Comparison of ENCODE assay signal across 14 mouse cellular contexts in genomic region chr11:98456545-98456944, GRCm38 (mm10). TPM values are rescaled to one million over a fixed set of nuclear protein-coding genes. Genes with fewer than 3 reads are reported as not detected.
DNase-seq lines count a peak whose midpoint lies in the region; ATAC-seq and TF ChIP-seq lines count a peak whose summit lies in the region.
"Had no signal": no experiment of that assay in that cellular context is flagged by ENCODE, and none has a peak within 500 bp of the region (broad histone marks: within the 10 kb centered on the region; RNA-seq: fewer than 3 reads in every experiment).

No protein-coding gene starts in this region.

- 0 out of 2 replicates have a peak overlapping the region, but pooled peaks have one; percentile 22 for H3K27ac ChIP-seq in intestine, embryonic 15.5 days
- no peak overlapping the region for H3K27ac ChIP-seq in intestine, postnatal 0 days (ENCODE audit: low read depth, low read length)
- H3K27ac ChIP-seq in midbrain, embryonic 15.5 days: no peak overlapping the region
- H3K27ac ChIP-seq in midbrain, embryonic 13.5 days: no peak overlapping the region
- H3K27ac ChIP-seq in neural tube, embryonic 15.5 days (replicated peaks): no peak overlapping the region
- H3K27ac ChIP-seq: embryonic facial prominence, embryonic 13.5 days; limb, embryonic 13.5 days had no signal

- H3K27me3 ChIP-seq in intestine, embryonic 15.5 days (replicated peaks): peaks cover 16% of the 10 kb centered on the region
- 0 out of 2 replicates have a peak, but pooled peaks cover 4% of the 10 kb centered on the region for H3K27me3 ChIP-seq in intestine, postnatal 0 days (replicated peaks; ENCODE audit: control insufficient read depth, insufficient read depth, low read length)
- peaks cover 19% of the 10 kb centered on the region for H3K27me3 ChIP-seq in midbrain, embryonic 15.5 days (replicated peaks)
- peaks cover 39% of the 10 kb centered on the region for H3K27me3 ChIP-seq in midbrain, embryonic 13.5 days
- H3K27me3 ChIP-seq in neural tube, embryonic 15.5 days (replicated peaks): peaks cover 24% of the 10 kb centered on the region

- no peak for TF ChIP-seq CTCF in intestine, postnatal 0 days (IDR thresholded peaks at IDR 0.05; ENCODE audit: low read depth)

- H3K4me3 ChIP-seq in intestine, embryonic 15.5 days (replicated peaks): no peak overlapping the region
- no peak overlapping the region for H3K4me3 ChIP-seq in intestine, postnatal 0 days (ENCODE audit: low read depth, low read length)
- H3K4me3 ChIP-seq in midbrain, embryonic 15.5 days: no peak overlapping the region
- no peak overlapping the region; the same call in 1 of the 2 replicates for H3K4me3 ChIP-seq in midbrain, embryonic 13.5 days (replicated peaks)
- no peak overlapping the region; the same call in 1 of the 2 replicates for H3K4me3 ChIP-seq in neural tube, embryonic 15.5 days (replicated peaks)

- ATAC-seq in intestine, embryonic 15.5 days: no peak
- no peak for ATAC-seq in intestine, postnatal 0 days
- no peak for ATAC-seq in midbrain, embryonic 15.5 days (replicated peaks)
- ATAC-seq in midbrain, embryonic 13.5 days: no peak
- ATAC-seq in neural tube, embryonic 15.5 days (ENCODE audit: low FRiP score): no peak

- peak; percentile 20 for DNase-seq in cerebellum, adult 9-11 months
- no peak for DNase-seq in cerebellum, postnatal 14 days
- no peak for DNase-seq in urinary bladder, adult 18-20 months (ENCODE audit: low spot score in 2 of 2)
- DNase-seq: cerebellum, adult 2 months; gastrocnemius, adult 2 months; heart, postnatal 36 days; lung, adult 2 months had no signal

- peak overlapping the region; percentile 93; the same call in 1 of the 2 replicates for H3K4me2 ChIP-seq in intestine, embryonic 15.5 days (replicated peaks)
- H3K4me2 ChIP-seq in intestine, postnatal 0 days (replicated peaks; ENCODE audit: low read depth): no peak overlapping the region
- peak overlapping the region; percentile 84; the same call in 1 of the 2 replicates for H3K4me2 ChIP-seq in midbrain, embryonic 15.5 days
- H3K4me2 ChIP-seq in midbrain, embryonic 13.5 days (replicated peaks): no peak overlapping the region
- H3K4me2 ChIP-seq in neural tube, embryonic 15.5 days: peak overlapping the region; percentile 75

- H3K36me3 ChIP-seq in intestine, embryonic 15.5 days: peaks cover 21% of the 10 kb centered on the region
- peaks cover 35% of the 10 kb centered on the region for H3K36me3 ChIP-seq in intestine, postnatal 0 days (ENCODE audit: control insufficient read depth, insufficient read depth)
- no peaks in the 10 kb centered on the region for H3K36me3 ChIP-seq in midbrain, embryonic 15.5 days (replicated peaks)
- no peaks in the 10 kb centered on the region for H3K36me3 ChIP-seq in midbrain, embryonic 13.5 days
- no peaks in the 10 kb centered on the region for H3K36me3 ChIP-seq in neural tube, embryonic 15.5 days
- H3K36me3 ChIP-seq: limb, embryonic 13.5 days had no signal

- peaks cover 6% of the 10 kb centered on the region; the same call in 1 of the 2 replicates for H3K4me1 ChIP-seq in intestine, embryonic 15.5 days (replicated peaks)
- no peaks in the 10 kb centered on the region for H3K4me1 ChIP-seq in intestine, postnatal 0 days (replicated peaks; ENCODE audit: control insufficient read depth, insufficient read depth, low read length)
- peaks cover 10% of the 10 kb centered on the region; the same call in 1 of the 2 replicates for H3K4me1 ChIP-seq in midbrain, embryonic 15.5 days
- peaks cover 11% of the 10 kb centered on the region; the same call in 1 of the 2 replicates for H3K4me1 ChIP-seq in midbrain, embryonic 13.5 days (replicated peaks)
- peaks cover 10% of the 10 kb centered on the region for H3K4me1 ChIP-seq in neural tube, embryonic 15.5 days

- H3K9ac ChIP-seq in intestine, embryonic 15.5 days: no peak overlapping the region
- H3K9ac ChIP-seq in intestine, postnatal 0 days (ENCODE audit: low read depth, low read length): no peak overlapping the region
- H3K9ac ChIP-seq in midbrain, embryonic 15.5 days: no peak overlapping the region
- H3K9ac ChIP-seq in midbrain, embryonic 13.5 days (replicated peaks): no peak overlapping the region
- no peak overlapping the region for H3K9ac ChIP-seq in neural tube, embryonic 15.5 days (replicated peaks)

- H3K9me3 ChIP-seq in intestine, embryonic 15.5 days: no peaks in the 10 kb centered on the region
- H3K9me3 ChIP-seq in intestine, postnatal 0 days (ENCODE audit: control insufficient read depth): no peaks in the 10 kb centered on the region
- H3K9me3 ChIP-seq in midbrain, embryonic 15.5 days: no peaks in the 10 kb centered on the region
- H3K9me3 ChIP-seq in midbrain, embryonic 13.5 days: no peaks in the 10 kb centered on the region
- no peaks in the 10 kb centered on the region for H3K9me3 ChIP-seq in neural tube, embryonic 15.5 days (replicated peaks)
- H3K9me3 ChIP-seq: embryonic facial prominence, embryonic 13.5 days; limb, embryonic 13.5 days had no signal

- 56% methylated on average over 5 of the region's 5 CpGs for WGBS in intestine, embryonic 15.5 days
- 48% methylated on average over 5 of the region's 5 CpGs for WGBS in intestine, postnatal 0 days
- 82% methylated on average over 5 of the region's 5 CpGs for WGBS in midbrain, embryonic 15.5 days
- WGBS in midbrain, embryonic 13.5 days: 80% methylated on average over 5 of the region's 5 CpGs
- 78% methylated on average over 5 of the region's 5 CpGs for WGBS in neural tube, embryonic 15.5 days

RNA-seq across cellular contexts. Expression of gene Grb7, which starts 10.4 kb away (rescaled TPM):
- polyA plus RNA-seq in intestine, embryonic 15.5 days (2015; fragmentation: Nextera tagmentation; extraction: Ambion mirVana): 71.0 and 73.7 TPM in 2 replicates
- polyA plus RNA-seq in intestine, postnatal 0 days (2015; fragmentation: Nextera tagmentation; extraction: Ambion mirVana): 50.2 and 50.7 TPM in 2 replicates
- polyA plus RNA-seq in midbrain, embryonic 15.5 days (2015; fragmentation: Nextera tagmentation; extraction: Ambion mirVana): 0.80 and 1.1 TPM in 2 replicates
- polyA plus RNA-seq in midbrain, embryonic 13.5 days (2015; fragmentation: Nextera tagmentation; extraction: Ambion mirVana): 0.21 and 0.24 TPM in 2 replicates
- 1.1 and 8.3 TPM in 2 replicates for polyA plus RNA-seq in neural tube, embryonic 15.5 days (2015; fragmentation: Nextera tagmentation; extraction: Ambion mirVana)

RNA-seq across cellular contexts. Expression of gene Mien1, which starts 17.8 kb away (rescaled TPM):
- 202 and 212 TPM in 2 replicates for polyA plus RNA-seq in intestine, embryonic 15.5 days (2015; fragmentation: Nextera tagmentation; extraction: Ambion mirVana)
- polyA plus RNA-seq in intestine, postnatal 0 days (2015; fragmentation: Nextera tagmentation; extraction: Ambion mirVana): 264 and 265 TPM in 2 replicates
- polyA plus RNA-seq in midbrain, embryonic 15.5 days (2015; fragmentation: Nextera tagmentation; extraction: Ambion mirVana): 233 and 238 TPM in 2 replicates
- polyA plus RNA-seq in midbrain, embryonic 13.5 days (2015; fragmentation: Nextera tagmentation; extraction: Ambion mirVana): 231 and 239 TPM in 2 replicates
- 243 and 278 TPM in 2 replicates for polyA plus RNA-seq in neural tube, embryonic 15.5 days (2015; fragmentation: Nextera tagmentation; extraction: Ambion mirVana)

RNA-seq across cellular contexts. Expression of gene Erbb2, which starts 44.3 kb away (rescaled TPM):
- 31.9 and 35.1 TPM in 2 replicates for polyA plus RNA-seq in intestine, embryonic 15.5 days (2015; fragmentation: Nextera tagmentation; extraction: Ambion mirVana)
- polyA plus RNA-seq in intestine, postnatal 0 days (2015; fragmentation: Nextera tagmentation; extraction: Ambion mirVana): 19.4 and 20.7 TPM in 2 replicates
- 6.8 and 7.7 TPM in 2 replicates for polyA plus RNA-seq in midbrain, embryonic 15.5 days (2015; fragmentation: Nextera tagmentation; extraction: Ambion mirVana)
- 7.1 and 7.6 TPM in 2 replicates for polyA plus RNA-seq in midbrain, embryonic 13.5 days (2015; fragmentation: Nextera tagmentation; extraction: Ambion mirVana)
- polyA plus RNA-seq in neural tube, embryonic 15.5 days (2015; fragmentation: Nextera tagmentation; extraction: Ambion mirVana): 7.3 and 9.4 TPM in 2 replicates

RNA-seq across cellular contexts. Expression of gene Pgap3, which starts 56.3 kb away (rescaled TPM):
- 15.5 and 16.7 TPM in 2 replicates for polyA plus RNA-seq in intestine, embryonic 15.5 days (2015; fragmentation: Nextera tagmentation; extraction: Ambion mirVana)
- polyA plus RNA-seq in intestine, postnatal 0 days (2015; fragmentation: Nextera tagmentation; extraction: Ambion mirVana): 14.7 and 15.1 TPM in 2 replicates
- polyA plus RNA-seq in midbrain, embryonic 15.5 days (2015; fragmentation: Nextera tagmentation; extraction: Ambion mirVana): 9.6 and 9.9 TPM in 2 replicates
- 9.2 and 10.7 TPM in 2 replicates for polyA plus RNA-seq in midbrain, embryonic 13.5 days (2015; fragmentation: Nextera tagmentation; extraction: Ambion mirVana)
- polyA plus RNA-seq in neural tube, embryonic 15.5 days (2015; fragmentation: Nextera tagmentation; extraction: Ambion mirVana): 7.4 and 9.6 TPM in 2 replicates

Comparison
In these comparisons a context has a peak if more than half of its experiments do, and no peak if none do; other contexts are left out.
1. H3K4me2 ChIP-seq: peak in intestine, embryonic 15.5 days (single experiment), midbrain, embryonic 15.5 days (single experiment) and neural tube, embryonic 15.5 days (single experiment); none in intestine, postnatal 0 days (single experiment) and midbrain, embryonic 13.5 days (single experiment).